Mouse (Mus musculus) cerebral cortex, adult 2 months (tissue): ENCODE data around the gene Ciao2a.

Experiments used
- WGBS: fragments of 180-500 bp; shearing (Covaris S2); methylation state at CpG from one replicate; pipeline ENCODE4 v1.1.7; 2018; 5-methylcytosine and 5-hydroxymethylcytosine counted together

Gene Ciao2a

DNA sequence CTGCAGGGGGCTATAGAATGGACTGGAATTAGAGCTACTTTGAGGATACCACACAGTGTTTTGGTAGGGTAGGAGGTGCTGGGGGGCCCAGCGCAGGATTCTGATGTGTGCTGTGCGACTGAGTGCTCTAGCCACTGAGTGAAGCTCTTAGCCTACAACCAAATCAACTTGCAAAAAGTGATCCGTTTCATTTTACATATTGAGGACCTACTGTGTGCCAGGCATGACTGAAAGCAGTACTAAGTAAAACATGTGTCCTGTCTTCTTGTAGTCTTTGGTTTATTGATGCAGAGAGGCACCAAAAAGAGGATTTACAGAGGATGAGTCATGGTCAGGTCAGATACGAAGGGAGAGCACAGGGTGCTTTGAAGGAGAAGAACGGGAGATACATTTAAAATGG is 40.8 kb downstream of the Ciao2a start:
- 95% methylated on average over 5 of the region's 5 CpGs for WGBS

DNA sequence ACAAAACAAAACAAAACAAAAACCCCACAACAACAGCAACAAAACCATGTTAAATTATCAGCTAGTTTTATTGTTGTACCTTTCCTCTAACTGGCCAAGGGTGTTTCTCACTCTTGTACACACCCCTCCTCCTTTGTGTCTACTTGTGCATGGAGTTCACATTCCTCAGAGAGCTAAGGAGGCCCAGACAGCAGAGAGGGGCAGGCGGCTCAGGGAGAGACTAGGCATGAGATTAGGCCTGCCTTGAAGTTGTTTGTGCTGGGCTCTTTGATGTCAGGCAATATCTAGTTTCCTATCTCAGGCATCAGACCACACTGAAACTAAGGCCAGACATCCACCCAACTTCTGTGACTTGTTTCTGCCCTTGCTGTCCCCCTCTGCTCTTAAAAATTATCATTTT is 41.8 kb downstream of the Ciao2a start:
- WGBS, result 73% methylated on average over 1 of the region's 1 CpGs

DNA sequence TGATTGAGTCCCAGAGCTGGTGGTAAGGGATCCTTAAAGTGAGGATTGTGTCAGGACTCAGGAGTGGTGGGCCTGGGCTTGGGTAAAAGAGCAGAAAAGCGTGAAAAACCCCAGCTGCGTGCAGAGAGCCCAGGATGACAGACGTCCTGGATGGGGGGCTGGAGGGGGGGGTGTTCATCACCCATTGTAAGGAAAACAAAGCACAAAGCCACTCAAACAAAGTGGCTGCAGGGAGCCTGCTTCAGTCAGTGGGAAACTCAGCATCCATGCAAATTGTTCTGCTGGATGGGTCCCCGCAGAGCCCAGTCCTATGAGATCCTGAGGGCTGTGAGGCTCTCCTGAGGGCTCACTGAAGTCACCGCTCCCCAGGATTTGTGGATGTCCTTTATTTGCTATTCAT is 44.1 kb downstream of the Ciao2a start:
- 68% methylated on average over 5 of the region's 5 CpGs for WGBS

DNA sequence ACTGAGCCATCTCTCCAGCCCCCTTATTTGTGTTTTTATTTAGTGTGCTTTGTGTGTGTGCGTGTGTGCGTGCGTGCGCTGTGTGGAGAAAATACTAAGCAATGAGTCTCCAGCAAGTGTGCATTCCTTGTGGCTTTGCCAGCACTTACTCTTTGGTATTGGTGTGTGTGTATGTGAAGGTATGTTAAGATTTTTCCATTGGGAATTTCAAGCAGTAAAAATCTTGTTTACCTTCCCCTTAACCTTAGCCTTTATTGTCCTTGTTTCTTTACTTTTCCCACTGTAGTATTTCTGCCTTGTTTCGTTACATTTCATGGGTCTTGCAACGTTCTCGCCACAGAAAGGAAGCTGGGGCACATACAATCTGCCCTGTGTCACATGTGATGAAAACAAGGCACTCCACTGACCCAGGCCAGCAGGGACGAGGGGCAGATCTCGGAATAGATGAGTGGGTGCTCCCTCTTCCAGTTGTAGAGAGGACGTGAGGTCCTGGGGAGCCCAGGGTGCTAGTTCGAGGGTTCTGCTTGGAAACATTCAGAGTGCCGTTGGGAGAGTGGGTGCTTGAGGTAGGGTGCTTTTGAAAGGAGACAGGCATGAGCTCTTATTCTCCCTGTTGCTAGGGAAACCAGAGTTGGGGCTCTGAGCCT is 45.0 kb downstream of the Ciao2a start:
- 74% methylated on average over 12 of the region's 12 CpGs for WGBS

DNA sequence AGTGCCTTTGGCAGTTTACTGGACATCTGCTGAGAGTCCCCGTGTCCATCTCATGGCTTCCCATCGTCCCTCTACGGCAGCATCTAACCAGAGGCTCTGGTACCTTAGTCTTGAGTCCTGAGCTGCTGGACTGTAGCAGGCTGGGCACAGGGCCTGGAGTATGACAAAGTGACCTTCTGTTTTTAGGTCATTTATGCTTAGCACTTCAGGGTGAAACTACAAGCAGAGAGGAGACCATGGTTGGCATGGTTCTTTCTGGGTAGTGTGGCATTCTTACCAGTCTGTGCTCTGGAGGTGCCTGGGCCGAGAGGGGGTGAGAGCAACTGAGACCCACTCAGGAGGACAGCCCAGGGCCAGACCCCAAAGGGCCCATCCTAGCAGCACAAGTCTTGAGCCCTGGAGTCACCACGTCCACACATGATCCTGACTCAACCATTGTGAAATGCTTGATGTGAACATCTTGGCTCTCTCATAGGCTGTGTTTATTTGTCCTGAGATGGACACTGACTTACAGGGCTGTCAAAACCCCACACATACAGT is 47.0 kb downstream of the Ciao2a start:
- WGBS, result 97% methylated on average over 5 of the region's 5 CpGs

DNA sequence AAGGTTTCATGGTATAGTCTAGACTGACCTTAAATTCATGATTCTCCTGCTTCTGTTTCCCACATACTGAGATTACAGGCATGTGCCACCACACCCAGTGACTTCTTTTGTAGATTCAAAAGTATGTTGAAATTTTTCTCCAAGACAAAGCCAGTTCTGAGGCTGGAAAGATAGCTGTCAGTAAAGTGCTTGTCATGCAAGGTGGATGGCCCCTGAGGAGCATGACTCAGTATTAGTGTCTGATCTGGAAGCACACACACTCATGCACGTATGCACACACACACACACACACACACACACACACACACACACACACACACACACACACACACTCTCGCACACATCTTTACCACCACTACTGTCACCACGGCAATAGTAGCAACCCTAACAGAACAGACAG is 48.6 kb downstream of the Ciao2a start:
- WGBS, result 89% methylated on average over 3 of the region's 3 CpGs

DNA sequence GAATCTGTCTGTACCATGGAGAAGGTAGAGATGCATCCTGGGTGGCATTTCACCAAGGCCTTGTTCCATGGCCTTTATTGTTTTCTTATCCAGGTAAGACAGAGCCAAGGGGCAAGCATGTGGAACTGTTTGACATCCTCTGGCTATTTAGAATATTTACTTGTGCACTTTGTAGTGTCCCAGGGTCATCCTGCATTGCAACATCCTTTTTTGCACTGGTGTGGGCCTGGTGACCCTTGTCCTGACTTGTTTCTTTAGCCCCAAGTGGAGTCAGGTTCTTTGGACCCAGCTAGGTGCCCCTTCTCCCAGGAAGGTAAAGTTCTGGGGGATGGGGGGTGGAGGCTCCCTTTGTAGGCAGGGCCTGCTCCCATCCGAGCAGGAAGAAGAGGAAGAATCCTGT is 51.6 kb downstream of the Ciao2a start:
- 35% methylated on average over 1 of the region's 1 CpGs for WGBS

DNA sequence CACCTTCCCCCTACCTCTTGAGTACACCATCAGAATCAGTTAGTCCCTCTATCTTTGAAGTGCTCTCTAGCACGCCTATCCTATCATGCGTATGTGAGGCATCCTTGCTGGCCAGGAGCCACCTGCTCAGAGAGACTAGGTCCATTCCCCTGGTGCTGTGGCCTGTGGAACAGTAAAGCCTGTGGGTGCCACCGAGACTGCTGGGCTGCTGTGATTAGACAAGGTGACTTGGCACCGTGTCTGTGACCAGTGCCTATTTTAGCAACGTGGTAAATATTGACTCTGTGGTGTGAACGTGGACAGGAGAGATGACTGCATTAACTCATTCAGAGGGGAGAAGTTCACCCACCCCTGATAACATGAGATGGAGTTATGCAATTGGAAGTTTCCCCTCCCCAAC is 53.4 kb downstream of the Ciao2a start:
- WGBS, result 87% methylated on average over 6 of the region's 6 CpGs

DNA sequence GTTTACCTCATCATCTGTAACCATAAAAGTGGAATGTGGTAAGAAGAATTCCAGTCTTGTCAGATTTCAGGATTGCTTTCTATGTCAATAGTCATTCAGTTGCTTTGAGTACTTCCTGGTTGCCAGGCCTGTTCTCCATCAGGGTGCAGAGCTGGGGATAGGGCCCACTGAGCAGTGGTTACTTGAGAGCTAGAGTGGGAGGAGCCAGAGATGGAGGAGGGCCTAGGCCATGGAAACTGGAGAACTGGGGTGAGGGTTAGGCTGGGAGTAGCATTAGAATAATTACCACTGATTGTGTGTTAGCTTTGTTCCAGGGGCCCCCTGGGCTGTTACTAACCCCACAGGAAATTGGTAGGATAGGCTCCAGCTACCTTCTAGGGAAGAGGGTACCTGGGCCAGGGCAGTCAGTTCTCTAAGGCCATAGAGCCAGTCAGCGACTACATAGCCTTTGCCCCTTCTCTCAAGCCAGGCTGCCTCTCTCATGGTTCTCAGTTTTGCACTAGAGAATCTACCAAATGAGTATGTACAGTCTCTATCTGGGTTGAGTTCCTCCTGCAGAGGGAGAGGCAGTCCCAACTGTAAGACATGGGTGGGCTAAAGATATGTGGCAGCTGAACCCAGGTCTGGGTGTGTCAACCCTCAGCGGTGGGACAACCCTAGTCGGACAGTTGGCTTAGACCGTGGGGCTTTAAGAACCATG is 54.9 kb downstream of the Ciao2a start:
- 91% methylated on average over 4 of the region's 4 CpGs for WGBS

DNA sequence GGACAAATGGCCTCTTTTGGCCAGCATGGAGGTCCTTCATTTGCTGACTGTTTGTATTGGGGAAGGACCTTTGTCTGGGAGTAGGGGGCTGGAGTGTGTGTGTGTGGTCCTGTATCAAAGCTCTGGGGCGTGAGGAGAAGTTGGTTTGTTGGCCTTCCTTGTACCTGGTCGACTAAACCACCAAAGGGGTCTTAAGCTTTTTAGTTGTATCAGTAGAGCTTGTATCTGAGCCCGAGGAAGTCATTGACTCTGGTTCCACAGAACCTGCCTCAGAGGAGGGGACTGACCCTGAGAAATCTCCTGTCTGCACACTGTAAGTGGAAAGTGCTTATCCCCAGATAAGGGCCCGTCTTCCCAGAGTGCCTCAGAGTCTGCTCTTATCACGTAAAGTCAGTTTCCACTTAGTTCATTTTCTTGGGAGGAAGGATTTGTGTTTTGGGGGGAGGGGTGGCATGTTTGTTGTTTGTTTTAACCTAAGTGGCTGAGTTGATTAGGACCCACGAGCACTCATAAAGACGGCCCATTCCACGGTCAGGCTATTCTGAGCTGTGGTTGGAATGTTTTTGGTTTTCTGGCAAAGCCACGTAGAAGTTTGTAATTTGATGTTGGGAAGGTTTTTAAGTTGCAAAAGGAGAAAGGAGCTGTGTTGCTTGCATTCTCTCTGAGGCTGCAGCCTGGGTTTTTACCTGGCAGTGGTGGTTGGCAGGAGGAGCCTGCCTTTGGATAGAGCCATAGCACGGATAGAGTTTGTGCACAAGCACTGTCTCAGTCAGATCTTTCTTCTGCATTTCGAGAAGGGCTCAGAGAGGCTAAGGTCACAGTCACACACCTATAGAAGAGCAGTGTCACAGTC is 55.6 kb downstream of the Ciao2a start:
- WGBS, result 83% methylated on average over 11 of the region's 11 CpGs

DNA sequence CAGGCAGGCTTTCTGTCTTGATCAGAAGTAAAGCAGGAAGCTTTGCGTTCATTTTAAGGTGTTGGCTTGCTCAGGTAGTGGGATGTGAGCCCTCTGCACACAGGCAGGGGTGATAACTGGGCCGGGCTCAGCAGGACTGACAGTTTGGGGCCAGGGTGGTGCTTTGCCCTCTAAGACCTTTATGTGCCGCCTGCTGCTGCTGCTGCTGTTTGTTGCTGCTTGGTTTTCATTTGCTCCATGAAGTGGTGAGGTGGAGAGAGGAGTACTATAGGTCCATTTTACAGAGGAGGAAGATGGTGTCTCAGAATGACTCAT is 56.2 kb downstream of the Ciao2a start:
- WGBS, result 92% methylated on average over 3 of the region's 3 CpGs

DNA sequence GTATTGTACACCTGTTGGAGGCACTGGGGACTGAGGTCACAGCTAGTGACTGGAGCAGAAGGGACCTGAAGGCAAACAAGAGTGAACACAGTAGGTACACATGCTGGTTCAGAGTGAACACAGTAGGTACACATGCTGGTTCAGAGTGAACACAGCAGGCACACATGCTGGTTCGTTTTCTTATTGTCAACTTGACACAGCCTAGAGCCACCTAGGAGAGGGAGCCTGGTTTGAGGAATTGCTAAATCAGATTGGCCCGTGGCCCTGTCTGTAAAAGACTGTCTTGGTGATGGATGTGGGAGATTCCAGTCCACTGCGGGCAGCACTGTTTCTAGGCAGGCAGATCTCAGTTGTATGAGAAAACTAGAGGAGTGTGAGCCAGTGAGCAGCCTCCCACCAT is 56.6 kb downstream of the Ciao2a start:
- WGBS, result 89% methylated on average over 3 of the region's 3 CpGs

DNA sequence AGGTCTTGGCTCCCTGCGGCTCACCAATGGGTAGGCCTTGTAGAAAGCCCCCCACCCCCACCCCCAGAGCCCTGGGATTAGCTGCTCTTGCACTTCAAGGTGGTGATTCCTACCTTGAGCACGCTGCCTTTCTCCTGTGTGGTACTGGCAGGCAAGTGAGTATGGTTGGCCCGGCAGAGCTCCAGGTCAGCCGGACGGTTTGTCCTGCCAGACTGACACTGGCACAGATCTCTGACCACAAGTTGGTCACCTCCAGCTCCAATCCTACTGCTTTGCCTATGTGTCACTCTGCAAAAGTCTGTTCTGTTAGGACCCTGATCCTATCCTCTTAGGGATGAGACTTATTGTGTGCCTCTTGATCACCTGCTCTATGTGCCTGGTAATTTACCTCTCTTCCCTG is 58.2 kb downstream of the Ciao2a start:
- WGBS, result 84% methylated on average over 5 of the region's 5 CpGs

DNA sequence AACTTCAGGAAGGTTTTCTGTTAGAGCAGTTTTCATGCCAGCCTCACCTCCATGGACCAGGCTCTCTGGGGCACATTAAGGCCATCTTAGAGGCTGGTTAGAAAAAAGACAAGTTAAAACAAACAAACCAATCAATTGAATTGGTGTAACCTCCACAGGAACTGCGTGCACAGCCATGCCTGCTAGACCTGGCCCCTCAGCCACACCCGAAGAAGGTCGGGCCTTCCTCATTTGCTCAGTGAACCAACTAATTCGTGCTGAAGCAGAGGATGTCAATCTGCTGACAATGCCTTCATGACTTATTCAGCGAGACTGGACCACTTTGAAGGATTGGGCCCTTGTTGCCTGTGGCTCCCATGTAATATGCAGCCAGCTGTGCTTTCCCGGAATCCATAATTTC is 60.0 kb downstream of the Ciao2a start:
- WGBS, result 73% methylated on average over 6 of the region's 6 CpGs
